Mouse (Mus musculus): ENCODE results near the gene Pla2g4f. TPM values are rescaled to one million over a fixed set of nuclear protein-coding genes. Genes with fewer than 3 reads are reported as not detected.

The Pla2g4f gene
- polyA plus RNA-seq, 1 experiment: not detected

DNA sequence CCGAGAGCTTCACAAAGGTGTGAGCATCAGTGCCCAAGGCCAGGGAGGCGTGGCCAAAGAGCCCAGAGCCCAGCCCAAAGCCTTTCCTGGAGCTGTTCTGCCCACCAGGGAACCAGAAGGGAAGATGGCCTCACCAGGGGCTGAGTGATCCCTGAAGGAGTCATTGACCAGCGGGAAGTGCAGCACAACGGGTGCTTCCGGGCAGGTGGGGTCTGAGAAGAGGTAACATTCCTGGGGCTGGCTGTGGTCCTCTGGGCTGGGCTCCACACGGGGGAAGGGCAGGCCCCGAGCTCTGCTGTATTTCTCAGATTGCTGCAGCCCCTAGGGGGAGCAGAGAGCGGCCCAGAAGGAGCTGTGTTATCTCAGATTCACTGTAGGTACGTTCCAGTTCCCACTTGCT, 45.3 kb downstream of the Pla2g4f start:
- Histone ChIP-seq H3K4me3 (replicated peaks; ENCODE audit: control insufficient read depth, low read depth, low read length) (no peak overlapping the region), H3K4me1 (ENCODE audit: control insufficient read depth, insufficient read depth, low read length) (no peaks in the 10 kb centered on the region), H3K27ac (ENCODE audit: control insufficient read depth, insufficient read depth, low read depth, low read length, poor library complexity) (no peak overlapping the region)
- 6% methylated on average over 9 of the region's 9 CpGs for WGBS
- no peak for TF ChIP-seq CTCF (IDR thresholded peaks at IDR 0.05; ENCODE audit: control insufficient read depth, insufficient read depth, low read length)

DNA sequence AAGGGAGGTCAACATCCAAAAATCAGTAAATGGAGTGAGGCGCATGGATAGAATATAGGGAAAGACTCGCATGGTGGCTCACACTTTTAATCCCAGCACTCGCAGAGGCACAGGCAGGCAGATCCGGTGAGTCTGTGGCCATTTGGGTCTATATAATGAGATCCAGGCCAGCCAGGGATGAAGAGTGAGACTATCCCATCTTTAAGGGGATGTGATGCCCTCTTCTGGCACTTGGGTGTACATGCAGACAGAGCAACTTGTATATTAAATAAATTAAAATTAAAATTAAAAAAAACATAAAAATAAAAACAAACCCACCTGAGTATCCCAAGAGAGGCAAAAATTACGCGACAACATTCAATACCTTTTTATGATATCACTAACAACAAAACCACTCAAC, 48.4 kb downstream of the Pla2g4f start:
- Histone ChIP-seq H3K4me1 (ENCODE audit: control insufficient read depth, insufficient read depth, low read length) (no peaks in the 10 kb centered on the region), H3K27ac (ENCODE audit: control insufficient read depth, insufficient read depth, low read depth, low read length, poor library complexity) (no peak overlapping the region), H3K4me3 (replicated peaks; ENCODE audit: control insufficient read depth, low read depth, low read length) (no peak overlapping the region)
- WGBS: 76% methylated on average over 6 of the region's 6 CpGs
- TF ChIP-seq POLR2A (IDR thresholded peaks at IDR 0.05; ENCODE audit: borderline replicate concordance, control insufficient read depth, low read depth, low read length) (no peak), CTCF (IDR thresholded peaks at IDR 0.05; ENCODE audit: control insufficient read depth, insufficient read depth, low read length) (no peak)

DNA sequence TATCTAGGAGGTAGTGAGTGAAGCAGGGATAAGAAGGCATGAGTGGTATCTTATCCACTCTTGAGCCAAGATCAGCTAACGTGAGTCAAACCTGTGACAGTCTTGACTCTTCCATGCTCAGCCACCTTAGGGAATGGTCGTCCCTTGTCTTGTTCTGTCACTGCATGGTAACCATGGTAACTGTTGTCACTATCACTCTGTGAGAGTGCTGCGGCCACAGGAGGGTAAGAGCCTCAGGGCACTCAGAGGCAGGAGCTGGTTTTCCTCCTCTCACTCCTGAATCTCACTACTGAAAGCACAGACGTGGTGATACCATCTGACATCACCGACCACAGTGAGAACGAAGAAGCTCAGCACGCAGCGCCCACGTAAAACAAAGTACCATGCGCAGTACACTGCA, 49.1 kb downstream of the Pla2g4f start:
- Histone ChIP-seq H3K27ac (ENCODE audit: control insufficient read depth, insufficient read depth, low read depth, low read length, poor library complexity) (no peak overlapping the region), H3K4me3 (replicated peaks; ENCODE audit: control insufficient read depth, low read depth, low read length) (no peak overlapping the region), H3K4me1 (ENCODE audit: control insufficient read depth, insufficient read depth, low read length) (no peaks in the 10 kb centered on the region)
- WGBS: 79% methylated on average over 10 of the region's 10 CpGs
- no peak for TF ChIP-seq CTCF (IDR thresholded peaks at IDR 0.05; ENCODE audit: control insufficient read depth, insufficient read depth, low read length)

DNA sequence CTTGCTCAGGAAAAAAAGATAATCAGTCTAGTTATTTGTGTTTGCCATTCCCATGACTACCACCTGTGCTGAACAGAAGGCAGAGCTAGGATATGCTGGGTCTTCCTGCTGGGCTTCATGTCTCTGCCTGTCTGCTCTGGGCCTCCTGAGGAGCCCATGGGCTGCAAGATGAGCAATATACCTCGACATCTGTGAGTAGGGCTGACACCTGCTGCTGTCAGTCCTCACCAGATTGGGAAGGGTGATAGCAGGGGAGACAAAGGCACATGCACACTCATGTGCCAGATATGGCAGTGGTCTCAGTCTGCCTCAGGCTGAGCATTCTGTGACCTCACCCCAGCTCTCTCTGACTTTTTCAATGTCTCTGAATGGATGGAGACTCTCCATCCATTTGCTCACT, 51.1 kb downstream of the Pla2g4f start:
- WGBS: 47% methylated on average over 1 of the region's 1 CpGs
- Histone ChIP-seq H3K27ac (ENCODE audit: control insufficient read depth, insufficient read depth, low read depth, low read length, poor library complexity) (no peak overlapping the region), H3K4me3 (replicated peaks; ENCODE audit: control insufficient read depth, low read depth, low read length) (no peak overlapping the region), H3K4me1 (ENCODE audit: control insufficient read depth, insufficient read depth, low read length) (no peaks in the 10 kb centered on the region)
- TF ChIP-seq CTCF (IDR thresholded peaks at IDR 0.05; ENCODE audit: control insufficient read depth, insufficient read depth, low read length): no peak
- no peak for TF ChIP-seq POLR2A (IDR thresholded peaks at IDR 0.05; ENCODE audit: borderline replicate concordance, control insufficient read depth, low read depth, low read length)

DNA sequence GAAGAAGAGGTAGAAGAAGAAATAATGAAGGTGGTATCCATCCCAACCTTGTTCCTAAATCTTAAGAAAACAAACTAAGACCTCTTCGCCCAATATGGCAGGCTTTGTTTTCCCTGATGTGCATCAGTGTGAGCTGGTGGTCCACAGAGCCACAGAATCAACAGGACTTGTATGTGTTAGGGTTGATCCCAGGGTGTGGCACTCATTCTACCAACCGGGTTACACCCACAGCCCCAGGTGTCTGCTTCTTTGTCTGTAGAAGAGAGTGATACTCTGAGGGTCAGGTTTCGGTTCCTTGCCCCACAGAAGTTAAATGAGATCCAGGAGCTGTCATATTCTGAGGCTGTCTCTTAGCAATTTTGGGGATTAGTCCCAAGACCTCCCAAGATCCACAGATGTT, 52.6 kb downstream of the Pla2g4f start:
- no peak overlapping the region for H3K27ac ChIP-seq (ENCODE audit: control insufficient read depth, insufficient read depth, low read depth, low read length, poor library complexity)
- whole genome bisulfite sequencing: 57% methylated on average over 3 of the region's 3 CpGs
- H3K4me1 ChIP-seq (ENCODE audit: control insufficient read depth, insufficient read depth, low read length): no peaks in the 10 kb centered on the region
- TF ChIP-seq CTCF (IDR thresholded peaks at IDR 0.05; ENCODE audit: control insufficient read depth, insufficient read depth, low read length) (no peak), POLR2A (IDR thresholded peaks at IDR 0.05; ENCODE audit: borderline replicate concordance, control insufficient read depth, low read depth, low read length) (no peak)
- H3K4me3 ChIP-seq (replicated peaks; ENCODE audit: control insufficient read depth, low read depth, low read length): no peak overlapping the region

DNA sequence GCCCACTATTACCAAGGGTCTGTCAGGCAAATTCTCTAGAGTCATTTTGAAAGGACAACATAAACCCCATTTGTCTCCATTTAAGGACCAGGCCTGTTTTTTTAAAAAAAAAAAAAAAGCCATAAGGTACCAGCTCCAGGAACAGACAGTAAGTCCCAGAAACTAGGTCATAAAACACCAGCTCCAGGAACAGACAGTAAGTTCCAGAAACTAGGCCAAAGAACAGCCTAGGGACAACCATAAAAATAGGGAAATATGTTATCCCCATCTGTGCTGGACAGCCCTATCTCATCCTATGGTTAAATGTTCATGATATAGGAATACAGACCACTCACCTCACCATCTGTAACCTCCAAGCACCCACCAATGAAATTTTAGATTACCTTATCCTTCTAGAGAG, 57.7 kb downstream of the Pla2g4f start:
- H3K4me3 ChIP-seq (replicated peaks; ENCODE audit: control insufficient read depth, low read depth, low read length): no peak overlapping the region
- no peaks in the 10 kb centered on the region; the same call in 1 of the 2 replicates for H3K4me1 ChIP-seq (ENCODE audit: control insufficient read depth, insufficient read depth, low read length)
- TF ChIP-seq CTCF (IDR thresholded peaks at IDR 0.05; ENCODE audit: control insufficient read depth, insufficient read depth, low read length) (no peak), POLR2A (IDR thresholded peaks at IDR 0.05; ENCODE audit: borderline replicate concordance, control insufficient read depth, low read depth, low read length) (no peak)
- H3K27ac ChIP-seq (ENCODE audit: control insufficient read depth, insufficient read depth, low read depth, low read length, poor library complexity): no peak overlapping the region

DNA sequence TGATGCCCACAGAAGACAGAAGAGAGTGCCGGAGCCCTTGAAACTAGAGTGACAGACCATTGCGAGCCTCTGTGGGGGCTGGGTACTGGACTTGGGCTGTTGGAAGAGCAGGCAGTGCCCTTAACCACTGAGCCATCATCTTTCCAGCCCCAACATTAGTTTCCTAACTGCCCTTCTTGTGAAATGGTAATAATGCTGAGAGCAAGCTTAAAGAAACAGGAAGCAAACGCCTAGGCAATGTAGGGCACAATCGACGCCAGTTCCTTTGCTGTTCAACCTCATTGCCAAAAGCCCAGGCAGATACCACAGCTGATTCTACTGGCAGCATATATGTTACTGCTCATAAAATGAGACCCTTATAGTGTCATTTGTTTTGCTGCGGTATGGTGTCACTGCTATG, 61.3 kb downstream of the Pla2g4f start:
- Histone ChIP-seq H3K27ac (ENCODE audit: control insufficient read depth, insufficient read depth, low read depth, low read length, poor library complexity) (no peak overlapping the region), H3K4me1 (ENCODE audit: control insufficient read depth, insufficient read depth, low read length) (no peaks in the 10 kb centered on the region; the same call in 1 of the 2 replicates), H3K4me3 (replicated peaks; ENCODE audit: control insufficient read depth, low read depth, low read length) (no peak overlapping the region)
- WGBS: 38% methylated on average over 6 of the region's 6 CpGs
- TF ChIP-seq CTCF (IDR thresholded peaks at IDR 0.05; ENCODE audit: control insufficient read depth, insufficient read depth, low read length) (no peak), POLR2A (IDR thresholded peaks at IDR 0.05; ENCODE audit: borderline replicate concordance, control insufficient read depth, low read depth, low read length) (no peak)

Other genes with a start within 250 kb of the Pla2g4f start
- gene Ehd4, start 159.6 kb downstream of the Pla2g4f start, polyA plus RNA-seq (2011; ENCODE audit: insufficient read depth, insufficient read length, low replicate concordance, missing spikeins): 15.4 and 23.7 TPM in 2 replicates
- gene Pla2g4e, start 68.8 kb downstream of the Pla2g4f start, polyA plus RNA-seq (2011; ENCODE audit: insufficient read depth, insufficient read length, low replicate concordance, missing spikeins): not detected in 2 replicates
- gene Pla2g4d, start 25.0 kb downstream of the Pla2g4f start, polyA plus RNA-seq (2011; ENCODE audit: insufficient read depth, insufficient read length, low replicate concordance, missing spikeins): not detected in 2 replicates
- 15.0 and 28.4 TPM in 2 replicates for gene Vps39, start 39.0 kb upstream of the Pla2g4f start, polyA plus RNA-seq (2011; ENCODE audit: insufficient read depth, insufficient read length, low replicate concordance, missing spikeins)
- 5.3 and 8.0 TPM in 2 replicates for gene Ganc, start 89.7 kb upstream of the Pla2g4f start, polyA plus RNA-seq (2011; ENCODE audit: insufficient read depth, insufficient read length, low replicate concordance, missing spikeins)
- gene Tmem87a, start 89.9 kb upstream of the Pla2g4f start, polyA plus RNA-seq (2011; ENCODE audit: insufficient read depth, insufficient read length, low replicate concordance, missing spikeins): 19.3 and 36.3 TPM in 2 replicates
- gene Capn3, start 141.9 kb upstream of the Pla2g4f start, polyA plus RNA-seq (2011; ENCODE audit: insufficient read depth, insufficient read length, low replicate concordance, missing spikeins): 6.5 and 10.7 TPM in 2 replicates
- 19.1 and 27.3 TPM in 2 replicates for gene Zfp106, start 249.7 kb upstream of the Pla2g4f start, polyA plus RNA-seq (2011; ENCODE audit: insufficient read depth, insufficient read length, low replicate concordance, missing spikeins)